Mouse (Mus musculus) C2C12 (cell line): Measurements from ENCODE around the gene Lrch1. TPM values are rescaled to one million over a fixed set of nuclear protein-coding genes. Genes with fewer than 3 reads are reported as not detected.

Source experiments
- H3K27me3 ChIP-seq: one replicate; pipeline ENCODE4 v1.6.1; 2011; ENCODE audit not compliant: control insufficient read depth, insufficient read depth, insufficient read length
- H3K36me3 ChIP-seq: one replicate; pipeline ENCODE4 v1.6.1; 2011; ENCODE audit not compliant: control insufficient read depth, insufficient read depth
- H3K4me3 ChIP-seq: one replicate; pipeline ENCODE4 v1.5.1; 2011; ENCODE audit warnings: mild to moderate bottlenecking, control low read depth; ENCODE audit not compliant: poor library complexity, insufficient read depth, severe bottlenecking
- H3K79me2 ChIP-seq: one replicate; pipeline ENCODE4 v1.6.1; 2011; ENCODE audit not compliant: control insufficient read depth, insufficient read depth
- H3K79me3 ChIP-seq: one replicate; pipeline ENCODE4 v1.6.1; 2011; ENCODE audit warnings: low read depth, control low read depth
- H3ac ChIP-seq: one replicate; pipeline ENCODE3; 2011; ENCODE audit warnings: low read depth; ENCODE audit not compliant: control insufficient read depth, insufficient read length
- CEBPB ChIP-seq: IDR thresholded peaks from one replicate; pipeline ENCODE4 v1.6.1; 2011; ENCODE audit warnings: low read depth, mild to moderate bottlenecking, control low read depth, moderate library complexity
- CTCF ChIP-seq: IDR thresholded peaks from one replicate; pipeline ENCODE4 v1.5.1; 2011; ENCODE audit not compliant: control insufficient read depth, insufficient read depth, insufficient read length
- FOSL1 ChIP-seq: IDR thresholded peaks from one replicate; pipeline ENCODE4 v1.8.0; 2011; ENCODE audit warnings: mild to moderate bottlenecking, low read length; ENCODE audit not compliant: poor library complexity, insufficient read depth, severe bottlenecking
- MAX ChIP-seq: IDR thresholded peaks from one replicate; pipeline ENCODE4 v1.6.1; 2011; ENCODE audit warnings: mild to moderate bottlenecking, control low read depth
- MYOD1 ChIP-seq: IDR thresholded peaks from one replicate; pipeline ENCODE4 v1.6.1; 2011; ENCODE audit warnings: low read depth; ENCODE audit not compliant: control insufficient read depth, insufficient read length
- MYOG ChIP-seq: IDR thresholded peaks from one replicate; pipeline ENCODE4 v1.6.1; 2011; ENCODE audit not compliant: control insufficient read depth, insufficient read length; ENCODE audit errors: extremely low read depth
- USF1 ChIP-seq: IDR thresholded peaks from one replicate; pipeline ENCODE4 v1.6.1; 2011; ENCODE audit warnings: low read depth, mild to moderate bottlenecking, control low read depth, moderate library complexity
- polyA plus RNA-seq: library from polyadenylated mRNA; unstranded; fragments of >200 nt; fragmentation: generic; extraction: Trizol; gene quantifications from one replicate; pipeline ENCODE4 v1.2.1, GENCODE M21; 2012; ENCODE audit warnings: missing spikeins

The Lrch1 gene
- polyA plus RNA-seq, 1 experiment: 5.0 TPM

- Histone ChIP-seq H3K79me3 (no peaks in the 10 kb centered on the region), H3K36me3 (no peaks in the 10 kb centered on the region), H3ac (no peak overlapping the region), H3K27me3 (no peaks in the 10 kb centered on the region), H3K4me3 (no peak overlapping the region), H3K79me2 (peaks cover 15% of the 10 kb centered on the region)
- TF ChIP-seq MAX: no peak
- no peak for TF ChIP-seq MYOD1
- TF ChIP-seq FOSL1: no peak
- TF ChIP-seq MYOG: no peak
Observed at GRCm38 (mm10) chr14:74879480-74879879, 68.2 kb downstream of the Lrch1 start.

GRCm38 (mm10) chr14:74877287-74877686 lies 70.4 kb downstream of the Lrch1 start:
- TF ChIP-seq CTCF (no peak), USF1 (no peak), FOSL1 (no peak), MYOD1 (no peak), MYOG (no peak), MAX (no peak), CEBPB (no peak)
- no peak overlapping the region for H3K4me3 ChIP-seq
- H3K27me3 ChIP-seq: no peaks in the 10 kb centered on the region
- H3K79me3 ChIP-seq: no peaks in the 10 kb centered on the region
- peaks cover 12% of the 10 kb centered on the region for H3K79me2 ChIP-seq
- H3K36me3 ChIP-seq: no peaks in the 10 kb centered on the region
- no peak overlapping the region for H3ac ChIP-seq

- Histone ChIP-seq H3ac (no peak overlapping the region), H3K79me3 (no peaks in the 10 kb centered on the region), H3K27me3 (no peaks in the 10 kb centered on the region), H3K4me3 (no peak overlapping the region), H3K79me2 (no peaks in the 10 kb centered on the region), H3K36me3 (no peaks in the 10 kb centered on the region)
- TF ChIP-seq MYOG: no peak
- TF ChIP-seq MYOD1: no peak
- no peak for TF ChIP-seq CEBPB
- no peak for TF ChIP-seq CTCF
- no peak for TF ChIP-seq FOSL1
- TF ChIP-seq USF1: no peak
- no peak for TF ChIP-seq MAX
Observed at GRCm38 (mm10) chr14:74871220-74871619, 76.5 kb downstream of the Lrch1 start.

- TF ChIP-seq MYOD1 (no peak), MYOG (no peak), USF1 (no peak)
Observed at GRCm38 (mm10) chr14:74868902-74869230, 78.8 kb downstream of the Lrch1 start.

GRCm38 (mm10) chr14:74868188-74868901 lies 79.3 kb downstream of the Lrch1 start:
- Histone ChIP-seq H3K79me2 (no peaks in the 10 kb centered on the region), H3K36me3 (no peaks in the 10 kb centered on the region), H3ac (no peak overlapping the region), H3K27me3 (no peaks in the 10 kb centered on the region), H3K79me3 (no peaks in the 10 kb centered on the region), H3K4me3 (no peak overlapping the region)
- TF ChIP-seq CEBPB (no peak), MAX (no peak), CTCF (no peak)

More at GRCm38 (mm10) chr14:74868902-74869230, 78.8 kb downstream of the Lrch1 start:
- Histone ChIP-seq H3K4me3 (no peak overlapping the region), H3K79me2 (no peaks in the 10 kb centered on the region), H3K36me3 (no peaks in the 10 kb centered on the region), H3K27me3 (no peaks in the 10 kb centered on the region), H3K79me3 (no peaks in the 10 kb centered on the region), H3ac (no peak overlapping the region)

GRCm38 (mm10) chr14:74867076-74868042 lies 80.3 kb downstream of the Lrch1 start:
- no peak overlapping the region for H3K4me3 ChIP-seq

More at GRCm38 (mm10) chr14:74867076-74868042, 80.3 kb downstream of the Lrch1 start:
- Histone ChIP-seq H3K79me2 (no peaks in the 10 kb centered on the region), H3K27me3 (no peaks in the 10 kb centered on the region), H3K79me3 (no peaks in the 10 kb centered on the region), H3ac (peak overlapping the region; percentile 0), H3K36me3 (no peaks in the 10 kb centered on the region)
- TF ChIP-seq MYOD1 (peak; percentile 71), FOSL1 (no peak)
